Mouse (Mus musculus) midbrain, embryonic 14.5 days (tissue): ENCODE data around the gene Atic. TPM values are rescaled to one million over a fixed set of nuclear protein-coding genes. Genes with fewer than 3 reads are reported as not detected.
A peak's percentile ranks its signal among the peaks of the same experiment; 100 is the strongest.

Source experiments
- ATAC-seq: fragments of 200-750 bp; cut with Nextera tagmentation; 2 replicates; pipeline ENCODE4 v1.8.0; 2017; ENCODE audit warnings: moderate number of reproducible peaks, moderate library complexity; ENCODE audit not compliant: low FRiP score, low TSS enrichment
- DNase-seq: peaks from one replicate; pipeline ENCODE4 v3.0.0-alpha.2; 2015
- H3K27ac ChIP-seq: fragments of 300-500 bp; sonication (generic); replicated peaks from 2 replicates; pipeline ENCODE4 v1.5.1; 2014; ENCODE audit warnings: mild to moderate bottlenecking, low read depth, low read length, moderate library complexity
- H3K27me3 ChIP-seq: fragments of 300-500 bp; sonication (generic); 2 replicates; pipeline ENCODE4 v1.6.1; 2014; ENCODE audit warnings: low read length, control low read depth, mixed read lengths; ENCODE audit not compliant: control insufficient read depth, insufficient read depth
- H3K36me3 ChIP-seq: fragments of 300-500 bp; sonication (generic); 2 replicates; pipeline ENCODE4 v1.6.1; 2014; ENCODE audit warnings: low read length, control low read depth; ENCODE audit not compliant: control insufficient read depth, insufficient read depth
- H3K4me1 ChIP-seq: fragments of 300-500 bp; sonication (generic); 2 replicates; pipeline ENCODE4 v1.6.1; 2014; ENCODE audit warnings: mild to moderate bottlenecking, antibody characterized with exemption, low read length, control low read depth; ENCODE audit not compliant: control insufficient read depth, insufficient read depth
- H3K4me2 ChIP-seq: fragments of 300-500 bp; sonication (generic); 2 replicates; pipeline ENCODE4 v1.6.1; 2014; ENCODE audit warnings: mild to moderate bottlenecking, low read length, moderate library complexity
- H3K4me3 ChIP-seq: fragments of 300-500 bp; sonication (generic); replicated peaks from 2 replicates; pipeline ENCODE4 v1.5.1; 2014; ENCODE audit warnings: low read depth, low read length
- H3K9ac ChIP-seq: fragments of 300-500 bp; sonication (generic); replicated peaks from 2 replicates; pipeline ENCODE4 v1.6.1; 2014; ENCODE audit warnings: mild to moderate bottlenecking, low read length, moderate library complexity
- H3K9me3 ChIP-seq: fragments of 300-500 bp; sonication (generic); 2 replicates; pipeline ENCODE4 v1.6.1; 2016; ENCODE audit warnings: low read length, control low read depth, mixed read lengths; ENCODE audit not compliant: control insufficient read depth
- WGBS: fragments of 180-500 bp; shearing (Covaris S2); extraction: QIAGEN DNeasy Blood & Tissue Kit; methylation state at CpG from one replicate; pipeline ENCODE4 v1.1.7; 2014; 5-methylcytosine and 5-hydroxymethylcytosine counted together
- polyA plus RNA-seq: library from polyadenylated mRNA; unstranded; fragments of >200 nt; fragmentation: Nextera tagmentation; extraction: Ambion mirVana; gene quantifications from 2 replicates; pipeline ENCODE4 v1.2.1, GENCODE M21; 2014

Gene Atic
- polyA plus RNA-seq, 1 experiment from 2014 or later = 30.6 TPM

- 97% methylated on average over 37 of the region's 37 CpGs for WGBS
- DNase-seq = no peak
- no peak overlapping the region for H3K4me2 ChIP-seq
- H3K4me3 ChIP-seq = no peak overlapping the region
- H3K27ac ChIP-seq = no peak overlapping the region
- H3K36me3 ChIP-seq = peaks cover 11% of the 10 kb centered on the region; the same call in 1 of the 2 replicates
- no peaks in the 10 kb centered on the region for H3K27me3 ChIP-seq
- H3K4me1 ChIP-seq = peaks cover 3% of the 10 kb centered on the region
- H3K9ac ChIP-seq = no peak overlapping the region
- H3K9me3 ChIP-seq = no peaks in the 10 kb centered on the region
- no peak for ATAC-seq
Observed at GRCm38 (mm10) chr1:71609057-71609775, 52.3 kb downstream of the Atic start.

DNA sequence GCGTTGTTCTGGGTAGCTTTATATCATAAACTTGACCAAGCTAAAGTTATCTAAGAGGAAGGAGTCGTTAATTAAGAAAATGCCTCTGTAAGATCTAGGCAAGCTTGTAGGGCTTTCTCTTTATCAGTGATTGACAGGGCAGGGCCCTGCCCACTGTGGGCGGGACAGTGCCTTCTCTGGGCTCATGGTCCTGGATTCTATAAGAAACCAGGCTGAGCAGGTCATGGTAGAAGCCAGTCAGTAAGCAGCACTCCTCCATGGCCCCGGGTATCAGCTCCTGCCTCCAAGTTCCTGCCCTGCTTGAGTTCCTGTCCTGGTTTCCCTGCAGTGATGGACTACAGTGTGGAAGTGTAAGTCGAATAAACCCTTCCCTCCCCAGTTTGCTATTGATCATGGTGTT, 53.0 kb downstream of the Atic start:
- Histone ChIP-seq H3K4me3 (no peak overlapping the region), H3K9me3 (no peaks in the 10 kb centered on the region), H3K27me3 (no peaks in the 10 kb centered on the region), H3K4me1 (peaks cover 10% of the 10 kb centered on the region), H3K27ac (no peak overlapping the region), H3K9ac (no peak overlapping the region), H3K4me2 (no peak overlapping the region), H3K36me3 (peaks cover 8% of the 10 kb centered on the region; the same call in 1 of the 2 replicates)
- DNase-seq (no peak), ATAC-seq (no peak)
- WGBS = 93% methylated on average over 5 of the region's 5 CpGs

DNA sequence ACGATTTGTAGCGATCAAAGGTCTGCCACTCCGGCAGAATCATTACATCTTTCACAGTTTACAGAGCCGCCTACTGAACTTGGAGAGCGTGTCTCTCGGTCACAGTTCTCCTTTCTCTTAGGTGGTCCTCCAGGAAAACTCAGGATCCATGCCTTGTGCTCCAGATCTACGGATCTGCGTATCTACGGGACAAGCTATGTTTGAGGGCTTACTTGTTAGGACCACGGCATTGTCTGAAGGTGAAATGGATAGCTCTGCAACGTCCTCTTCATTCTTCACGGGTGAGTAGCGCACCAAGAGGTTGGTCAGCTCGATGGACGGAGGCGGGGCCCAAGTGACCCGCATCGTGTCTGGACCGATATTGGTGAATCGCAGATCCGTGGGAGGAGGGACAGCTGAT, 55.3 kb downstream of the Atic start:
- no peak for ATAC-seq
- 96% methylated on average over 21 of the region's 21 CpGs for WGBS
- peaks cover under 1% of the 10 kb centered on the region; the same call in 1 of the 2 replicates for H3K27me3 ChIP-seq
- no peak overlapping the region for H3K4me2 ChIP-seq
- 0 out of 2 replicates have a peak, but pooled peaks cover 5% of the 10 kb centered on the region for H3K36me3 ChIP-seq
- H3K9ac ChIP-seq = no peak overlapping the region
- no peak for DNase-seq
- H3K9me3 ChIP-seq = no peaks in the 10 kb centered on the region
- H3K27ac ChIP-seq = no peak overlapping the region
- H3K4me1 ChIP-seq = peaks cover 17% of the 10 kb centered on the region
- no peak overlapping the region for H3K4me3 ChIP-seq

DNA sequence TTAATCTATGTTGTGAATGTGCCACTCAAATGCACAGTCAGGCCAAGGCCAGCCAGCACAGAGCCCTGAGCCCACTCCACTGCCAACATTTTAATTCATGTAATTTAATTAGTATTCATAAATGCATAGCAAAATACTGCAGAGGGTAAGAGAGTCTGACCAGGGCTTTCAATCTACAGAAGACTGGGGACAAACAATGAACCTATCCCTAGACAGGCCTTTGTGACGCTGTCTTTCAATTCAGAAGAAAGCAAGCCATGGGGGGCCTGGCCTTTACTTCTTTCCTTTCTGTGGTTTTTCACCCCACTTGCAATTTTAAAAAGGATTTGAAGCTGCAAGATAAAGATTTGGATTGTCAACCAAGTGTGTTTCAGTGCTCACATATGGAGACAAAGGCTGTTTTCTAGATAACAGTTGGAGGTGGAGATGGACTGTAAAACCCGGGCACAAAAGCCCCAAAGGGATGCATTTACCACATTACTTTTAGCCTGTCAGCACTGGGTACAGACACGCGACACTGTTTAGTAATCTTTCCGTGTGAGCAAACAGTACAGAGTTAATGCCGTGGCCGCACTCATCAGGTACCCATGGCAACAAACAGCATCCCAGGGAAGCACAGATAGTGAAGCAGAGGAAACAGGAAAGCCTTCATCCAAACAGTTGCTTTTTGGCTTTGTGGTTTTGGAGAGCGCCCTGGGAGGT, 57.7 kb downstream of the Atic start:
- Histone ChIP-seq H3K27me3 (peaks cover 5% of the 10 kb centered on the region; the same call in 1 of the 2 replicates), H3K9ac (no peak overlapping the region), H3K4me1 (peaks cover 17% of the 10 kb centered on the region), H3K27ac (peak overlapping the region; percentile 81), H3K4me2 (peak overlapping the region; percentile 34), H3K9me3 (no peaks in the 10 kb centered on the region), H3K36me3 (0 out of 2 replicates have a peak, but pooled peaks cover 5% of the 10 kb centered on the region), H3K4me3 (no peak overlapping the region)
- ATAC-seq (peak; percentile 91), DNase-seq (peak; percentile 82)
- WGBS = 4% methylated on average over 8 of the region's 8 CpGs

DNA sequence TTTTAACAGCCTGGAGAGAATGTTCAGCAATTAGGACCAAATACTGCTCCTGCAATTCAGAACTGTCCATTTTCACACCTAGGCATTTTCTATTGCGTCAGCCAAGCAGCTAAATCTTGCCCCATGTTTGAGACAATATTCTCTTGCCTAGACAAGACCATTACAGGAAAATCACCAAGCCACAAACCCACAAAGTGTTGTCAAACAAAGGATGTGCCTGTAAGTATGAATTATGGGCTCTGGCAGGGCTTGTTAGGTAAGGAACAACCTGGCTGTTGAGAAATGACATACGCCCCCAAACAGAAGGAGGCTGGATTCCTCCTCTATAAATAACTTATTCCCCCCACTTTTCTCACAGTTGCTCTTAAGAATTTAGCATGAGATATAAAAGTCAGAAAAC, 64.6 kb downstream of the Atic start:
- Histone ChIP-seq H3K4me1 (no peaks in the 10 kb centered on the region), H3K27me3 (peaks cover 5% of the 10 kb centered on the region; the same call in 1 of the 2 replicates), H3K4me3 (no peak overlapping the region), H3K36me3 (no peaks in the 10 kb centered on the region), H3K9ac (no peak overlapping the region), H3K9me3 (no peaks in the 10 kb centered on the region), H3K4me2 (no peak overlapping the region), H3K27ac (no peak overlapping the region)
- WGBS = 97% methylated on average over 2 of the region's 2 CpGs
- DNase-seq (no peak), ATAC-seq (no peak)

DNA sequence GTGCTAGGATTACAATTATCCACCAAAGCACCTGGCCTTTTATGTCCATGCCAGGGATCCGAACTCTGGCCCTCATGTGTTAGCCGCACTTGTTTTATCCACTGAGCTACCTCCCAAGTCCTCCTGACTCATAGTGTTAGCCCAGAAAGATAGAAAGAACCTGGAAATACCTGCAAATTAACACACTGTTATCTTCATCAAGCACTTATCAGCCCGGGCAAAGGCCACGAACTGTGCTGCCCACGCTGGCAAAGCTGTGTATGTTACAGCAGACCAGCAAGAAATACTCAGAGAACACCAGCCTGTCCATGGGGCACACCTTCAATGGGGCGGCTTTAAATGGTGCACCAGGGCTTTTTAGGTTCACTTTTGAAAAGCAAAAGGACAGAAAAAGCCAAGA, 66.7 kb downstream of the Atic start:
- no peak overlapping the region for H3K4me2 ChIP-seq
- H3K36me3 ChIP-seq = no peaks in the 10 kb centered on the region
- no peak overlapping the region for H3K27ac ChIP-seq
- no peak overlapping the region for H3K4me3 ChIP-seq
- ATAC-seq (no peak), DNase-seq (no peak)
- H3K27me3 ChIP-seq = no peaks in the 10 kb centered on the region
- H3K9ac ChIP-seq = no peak overlapping the region
- 97% methylated on average over 6 of the region's 6 CpGs for WGBS
- no peaks in the 10 kb centered on the region for H3K9me3 ChIP-seq
- H3K4me1 ChIP-seq = no peaks in the 10 kb centered on the region

Other genes with a start within 250 kb of the Atic start
- 0.04 TPM in 1 of 2 replicates, not detected in the other for gene Abca12, start 142.2 kb upstream of the Atic start, polyA plus RNA-seq
- 13.9 and 33.0 TPM in 2 replicates for gene Fn1, start 96.0 kb downstream of the Atic start, polyA plus RNA-seq